Comparison of ENCODE assay signal across 15 mouse cellular contexts in genomic region chr9:87077919-87078318, GRCm38 (mm10). TPM values are rescaled to one million over a fixed set of nuclear protein-coding genes. Genes with fewer than 3 reads are reported as not detected.
A peak's percentile ranks its signal among the peaks of the same experiment; 100 is the strongest.
DNase-seq lines count a peak whose midpoint lies in the region; ATAC-seq and TF ChIP-seq lines count a peak whose summit lies in the region.
"Had no signal": no experiment of that assay in that cellular context is flagged by ENCODE, and none has a peak within 500 bp of the region (broad histone marks: within the 10 kb centered on the region; RNA-seq: fewer than 3 reads in every experiment).

No protein-coding gene starts in this region.

- H3K27me3 ChIP-seq in lung, embryonic 14.5 days (ENCODE audit: insufficient read depth, low read length), result no peaks in the 10 kb centered on the region
- no peaks in the 10 kb centered on the region for H3K27me3 ChIP-seq in embryonic facial prominence, embryonic 14.5 days (replicated peaks; ENCODE audit: control insufficient read depth, insufficient read depth, low read length)
- no peaks in the 10 kb centered on the region for H3K27me3 ChIP-seq in intestine, embryonic 16.5 days (replicated peaks; ENCODE audit: control insufficient read depth, insufficient read depth, low read length)
- H3K27me3 ChIP-seq: hindbrain, embryonic 13.5 days had no signal

- no peak overlapping the region for H3K4me3 ChIP-seq in lung, embryonic 14.5 days (ENCODE audit: low read depth, low read length)
- H3K4me3 ChIP-seq in embryonic facial prominence, embryonic 14.5 days (ENCODE audit: low read depth, low read length), result no peak overlapping the region
- no peak overlapping the region for H3K4me3 ChIP-seq in intestine, embryonic 16.5 days (ENCODE audit: low read length)
- H3K4me3 ChIP-seq: heart, adult 2 months; hindbrain, embryonic 13.5 days; left cerebral cortex, adult 2 months had no signal

- H3K27ac ChIP-seq in lung, embryonic 14.5 days (ENCODE audit: low read depth), result no peak overlapping the region
- no peak overlapping the region for H3K27ac ChIP-seq in embryonic facial prominence, embryonic 14.5 days (replicated peaks; ENCODE audit: low read depth, low read length)
- H3K27ac ChIP-seq in intestine, embryonic 16.5 days (ENCODE audit: low read length), result no peak overlapping the region
- H3K27ac ChIP-seq: heart, adult 2 months; hindbrain, embryonic 13.5 days; left cerebral cortex, adult 2 months had no signal

- no peaks in the 10 kb centered on the region for H3K9me3 ChIP-seq in lung, embryonic 14.5 days (ENCODE audit: low read depth, low read length)
- no peaks in the 10 kb centered on the region for H3K9me3 ChIP-seq in embryonic facial prominence, embryonic 14.5 days (ENCODE audit: control insufficient read depth, low read length)
- H3K9me3 ChIP-seq in intestine, embryonic 16.5 days (ENCODE audit: control insufficient read depth, low read length), result no peaks in the 10 kb centered on the region
- H3K9me3 ChIP-seq: hindbrain, embryonic 13.5 days had no signal

- whole genome bisulfite sequencing in lung, embryonic 14.5 days, result 17% methylated on average over 2 of the region's 2 CpGs
- WGBS in embryonic facial prominence, embryonic 14.5 days, result 43% methylated on average over 2 of the region's 2 CpGs
- WGBS in intestine, embryonic 16.5 days, result 24% methylated on average over 2 of the region's 2 CpGs

- DNase-seq in frontal cortex, adult 2 months (ENCODE audit: extremely low spot score in 1 of 2, low spot score in 1 of 2), result no peak
- peak; percentile 15 for DNase-seq in lung, embryonic 14.5 days
- DNase-seq in lung, postnatal 4 days, result no peak
- DNase-seq in embryonic facial prominence, embryonic 14.5 days (ENCODE audit: low spot score), result peak; percentile 20
- no peak for DNase-seq in gastrocnemius, adult 8-10 months (ENCODE audit: low spot score in 2 of 2)
- DNase-seq: kidney, postnatal 14 days; lung, adult 18-20 months; spleen, adult 18-20 months; thymus, adult 18-20 months had no signal

- H3K9ac ChIP-seq in lung, embryonic 14.5 days, result no peak overlapping the region
- H3K9ac ChIP-seq in embryonic facial prominence, embryonic 14.5 days (ENCODE audit: low read depth, low read length), result no peak overlapping the region
- H3K9ac ChIP-seq in intestine, embryonic 16.5 days (ENCODE audit: low read depth, low read length), result no peak overlapping the region
- H3K9ac ChIP-seq: hindbrain, embryonic 13.5 days had no signal

- H3K4me1 ChIP-seq in lung, embryonic 14.5 days (ENCODE audit: insufficient read depth), result no peaks in the 10 kb centered on the region
- H3K4me1 ChIP-seq in embryonic facial prominence, embryonic 14.5 days (ENCODE audit: control insufficient read depth, insufficient read depth, low read length), result no peaks in the 10 kb centered on the region
- H3K4me1 ChIP-seq in intestine, embryonic 16.5 days (ENCODE audit: control insufficient read depth, insufficient read depth, low read length), result no peaks in the 10 kb centered on the region
- H3K4me1 ChIP-seq: hindbrain, embryonic 13.5 days had no signal

- TF ChIP-seq CTCF in lung, embryonic 14.5 days (IDR thresholded peaks at IDR 0.05; ENCODE audit: low read depth), result no peak

- peak; percentile 38; the same call in 1 of the 2 replicates for ATAC-seq in frontal cortex, adult (ENCODE audit: low TSS enrichment)
- peak; percentile 60; the same call in 1 of the 2 replicates for ATAC-seq in lung, embryonic 14.5 days (ENCODE audit: insufficient read depth)
- peak; percentile 71; the same call in 1 of the 2 replicates for ATAC-seq in embryonic facial prominence, embryonic 14.5 days (ENCODE audit: low read depth)
- ATAC-seq in intestine, embryonic 16.5 days, result peak; percentile 48; the same call in 1 of the 2 replicates
- ATAC-seq in erythroid progenitor cell, adult 5-6 weeks (replicated peaks; ENCODE audit: low FRiP score, poor library complexity, severe bottlenecking), result no peak

- no peak overlapping the region for H3K4me2 ChIP-seq in lung, embryonic 14.5 days
- no peak overlapping the region for H3K4me2 ChIP-seq in embryonic facial prominence, embryonic 14.5 days (ENCODE audit: low read depth, low read length)
- no peak overlapping the region for H3K4me2 ChIP-seq in intestine, embryonic 16.5 days (ENCODE audit: low read depth, low read length)
- H3K4me2 ChIP-seq: hindbrain, embryonic 13.5 days had no signal

- H3K36me3 ChIP-seq in lung, embryonic 14.5 days (ENCODE audit: insufficient read depth), result no peaks in the 10 kb centered on the region
- no peaks in the 10 kb centered on the region for H3K36me3 ChIP-seq in embryonic facial prominence, embryonic 14.5 days (ENCODE audit: control insufficient read depth, insufficient read depth, low read length)
- H3K36me3 ChIP-seq in intestine, embryonic 16.5 days (ENCODE audit: control insufficient read depth, insufficient read depth, low read length), result no peaks in the 10 kb centered on the region

RNA-seq across cellular contexts. Expression of gene Cyb5r4, which starts 56.1 kb away (rescaled TPM):
- polyA plus RNA-seq in frontal cortex, adult 2 months (2012; rRNA removed), result 31.1 and 34.4 TPM in 2 replicates
- polyA plus RNA-seq in lung, embryonic 14.5 days (2014; fragmentation: Nextera tagmentation; extraction: Ambion mirVana), result 50.1 and 50.2 TPM in 2 replicates
- 41.5 and 43.2 TPM in 2 replicates for polyA plus RNA-seq in embryonic facial prominence, embryonic 14.5 days (2014; fragmentation: Nextera tagmentation; extraction: Ambion mirVana)
- 56.4 and 57.6 TPM in 2 replicates for polyA plus RNA-seq in intestine, embryonic 16.5 days (2015; fragmentation: Nextera tagmentation; extraction: Ambion mirVana)
- 10 to 100 TPM; 25.2 to 40.3 (median 27.0) TPM for total RNA-seq in gastrocnemius, adult 8-10 months (2022)
- 60.5 and 65.4 TPM in 2 replicates for total RNA-seq in erythroid progenitor cell, adult 5-6 weeks (2015; ENCODE audit: low replicate concordance)
- 29.8 and 41.5 TPM in 2 replicates for total RNA-seq in erythroid progenitor cell, adult 5-6 weeks (2017; ENCODE audit: low replicate concordance)

Comparison
In these comparisons a context has a peak if more than half of its experiments do, and no peak if none do; other contexts are left out.
1. DNase-seq: peak in lung, embryonic 14.5 days (single experiment) and embryonic facial prominence, embryonic 14.5 days (single experiment); none in frontal cortex, adult 2 months (0 of 2), lung, postnatal 4 days (0 of 2) and gastrocnemius, adult 8-10 months (0 of 2).